Mouse (Mus musculus) C2C12 (cell line): ENCODE results near the gene Limch1. TPM values are rescaled to one million over a fixed set of nuclear protein-coding genes. Genes with fewer than 3 reads are reported as not detected.

Experiments
- H3K27me3 ChIP-seq: one replicate; pipeline ENCODE4 v1.6.1; 2011; ENCODE audit not compliant: control insufficient read depth, insufficient read depth, insufficient read length
- H3K36me3 ChIP-seq: one replicate; pipeline ENCODE4 v1.6.1; 2011; ENCODE audit not compliant: control insufficient read depth, insufficient read depth
- H3K4me3 ChIP-seq: one replicate; pipeline ENCODE4 v1.5.1; 2011; ENCODE audit warnings: mild to moderate bottlenecking, control low read depth; ENCODE audit not compliant: poor library complexity, insufficient read depth, severe bottlenecking
- H3K79me2 ChIP-seq: one replicate; pipeline ENCODE4 v1.6.1; 2011; ENCODE audit not compliant: control insufficient read depth, insufficient read depth
- H3K79me3 ChIP-seq: one replicate; pipeline ENCODE4 v1.6.1; 2011; ENCODE audit warnings: low read depth, control low read depth
- H3ac ChIP-seq: one replicate; pipeline ENCODE3; 2011; ENCODE audit warnings: low read depth; ENCODE audit not compliant: control insufficient read depth, insufficient read length
- CEBPB ChIP-seq: IDR thresholded peaks from one replicate; pipeline ENCODE4 v1.6.1; 2011; ENCODE audit warnings: low read depth, mild to moderate bottlenecking, control low read depth, moderate library complexity
- CTCF ChIP-seq: IDR thresholded peaks from one replicate; pipeline ENCODE4 v1.5.1; 2011; ENCODE audit not compliant: control insufficient read depth, insufficient read depth, insufficient read length
- FOSL1 ChIP-seq: IDR thresholded peaks from one replicate; pipeline ENCODE4 v1.8.0; 2011; ENCODE audit warnings: mild to moderate bottlenecking, low read length; ENCODE audit not compliant: poor library complexity, insufficient read depth, severe bottlenecking
- MAX ChIP-seq: IDR thresholded peaks from one replicate; pipeline ENCODE4 v1.6.1; 2011; ENCODE audit warnings: mild to moderate bottlenecking, control low read depth
- MYOD1 ChIP-seq: IDR thresholded peaks from one replicate; pipeline ENCODE4 v1.6.1; 2011; ENCODE audit warnings: low read depth; ENCODE audit not compliant: control insufficient read depth, insufficient read length
- MYOG ChIP-seq: IDR thresholded peaks from one replicate; pipeline ENCODE4 v1.6.1; 2011; ENCODE audit not compliant: control insufficient read depth, insufficient read length; ENCODE audit errors: extremely low read depth
- USF1 ChIP-seq: IDR thresholded peaks from one replicate; pipeline ENCODE4 v1.6.1; 2011; ENCODE audit warnings: low read depth, mild to moderate bottlenecking, control low read depth, moderate library complexity
- polyA plus RNA-seq: library from polyadenylated mRNA; unstranded; fragments of >200 nt; fragmentation: generic; extraction: Trizol; gene quantifications from one replicate; pipeline ENCODE4 v1.2.1, GENCODE M21; 2012; ENCODE audit warnings: missing spikeins

The Limch1 gene
- polyA plus RNA-seq, 1 experiment: not detected

DNA sequence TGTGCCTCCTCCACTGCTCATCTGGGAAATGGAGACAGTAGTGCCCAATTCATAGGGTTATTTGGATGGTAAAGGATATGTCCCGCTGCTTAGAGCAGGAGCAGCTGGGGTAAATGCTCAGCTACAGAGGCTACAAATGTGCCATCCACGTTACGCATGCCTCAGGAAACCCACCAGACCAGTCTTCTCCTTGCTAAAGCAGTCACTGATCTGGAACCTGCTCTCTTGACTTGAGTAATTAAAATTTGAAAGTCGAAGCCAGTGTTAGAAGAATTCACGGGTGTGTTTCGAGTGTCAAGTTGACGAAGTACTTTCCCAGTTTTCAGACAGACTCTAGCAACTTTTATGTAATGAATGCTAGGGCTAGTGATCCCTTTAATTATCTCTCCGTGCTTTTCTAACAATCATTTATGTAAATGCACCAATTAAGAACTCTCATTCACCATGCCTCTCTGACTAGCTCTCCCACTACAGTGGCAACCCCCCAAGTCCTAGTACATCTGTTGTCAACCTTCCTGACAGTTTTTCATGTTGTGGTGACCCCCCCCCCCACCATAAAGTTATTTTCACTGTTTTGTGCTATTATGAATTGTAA lies 203.6 kb downstream of the Limch1 start:
- no peaks in the 10 kb centered on the region for H3K79me3 ChIP-seq
- no peak for TF ChIP-seq CEBPB
- TF ChIP-seq MAX: no peak
- TF ChIP-seq USF1: no peak
- no peak for TF ChIP-seq CTCF
- no peak for TF ChIP-seq MYOD1
- no peak for TF ChIP-seq MYOG
- no peak for TF ChIP-seq FOSL1
- no peak overlapping the region for H3ac ChIP-seq
- no peaks in the 10 kb centered on the region for H3K27me3 ChIP-seq
- no peak overlapping the region for H3K4me3 ChIP-seq
- H3K79me2 ChIP-seq: no peaks in the 10 kb centered on the region
- H3K36me3 ChIP-seq: no peaks in the 10 kb centered on the region

DNA sequence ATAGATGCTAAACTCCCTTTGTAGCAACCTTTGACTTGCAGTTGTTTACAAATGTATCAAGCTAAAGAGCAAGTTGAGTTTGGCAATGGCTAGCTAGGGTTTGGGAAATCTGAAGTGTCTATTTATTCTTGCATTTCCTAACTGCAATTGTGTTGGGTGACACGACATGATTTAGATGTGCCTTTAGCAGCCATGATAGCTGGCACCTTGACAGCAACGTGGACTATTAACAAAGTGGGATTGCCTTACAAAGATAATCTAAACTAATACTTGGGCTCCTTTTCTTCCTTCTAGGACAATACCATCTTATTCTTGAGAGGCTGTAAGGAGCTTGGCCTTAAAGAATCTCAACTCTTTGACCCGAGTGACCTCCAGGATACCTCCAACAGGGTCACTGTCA lies 207.7 kb downstream of the Limch1 start:
- no peaks in the 10 kb centered on the region for H3K79me3 ChIP-seq
- no peaks in the 10 kb centered on the region for H3K79me2 ChIP-seq
- TF ChIP-seq MYOG (no peak), MYOD1 (no peak), CEBPB (no peak), CTCF (no peak), FOSL1 (no peak), USF1 (no peak), MAX (no peak)
- H3ac ChIP-seq: no peak overlapping the region
- no peaks in the 10 kb centered on the region for H3K36me3 ChIP-seq
- no peak overlapping the region for H3K4me3 ChIP-seq
- no peaks in the 10 kb centered on the region for H3K27me3 ChIP-seq

DNA sequence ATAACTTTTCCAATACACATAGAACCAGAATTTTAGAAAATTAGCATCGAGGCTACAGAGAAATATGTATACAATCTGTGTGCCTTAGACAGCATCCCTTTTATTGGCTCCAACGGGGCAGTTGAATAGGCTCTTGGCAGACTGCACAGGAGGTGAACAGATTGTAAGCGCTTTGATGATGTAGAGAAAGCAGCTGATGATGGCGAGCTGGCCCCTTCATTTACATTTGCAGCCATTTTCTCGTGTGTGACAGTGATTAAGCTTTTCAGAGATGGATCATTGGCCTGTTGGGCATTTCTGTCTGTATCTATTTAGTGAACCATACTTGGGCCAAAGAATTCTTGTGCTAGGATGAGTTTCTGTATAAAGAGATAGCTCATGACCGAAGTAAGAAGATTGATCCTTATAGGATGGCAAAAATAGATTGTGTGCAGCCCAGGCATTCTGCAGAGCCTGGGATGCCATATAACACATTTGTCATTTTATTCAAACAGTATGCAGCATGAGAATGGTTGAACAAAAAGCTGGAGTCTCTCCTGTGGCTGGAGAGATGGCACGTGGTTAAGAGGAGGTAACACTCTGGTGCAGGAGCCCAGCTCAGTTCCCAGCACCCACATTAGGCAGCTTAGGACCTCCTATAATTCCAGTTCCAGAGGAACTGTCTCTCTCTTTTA lies 208.5 kb downstream of the Limch1 start:
- TF ChIP-seq MYOD1: no peak
- no peaks in the 10 kb centered on the region for H3K79me3 ChIP-seq
- no peaks in the 10 kb centered on the region for H3K79me2 ChIP-seq
- no peak overlapping the region for H3ac ChIP-seq
- H3K4me3 ChIP-seq: no peak overlapping the region
- H3K36me3 ChIP-seq: no peaks in the 10 kb centered on the region
- H3K27me3 ChIP-seq: no peaks in the 10 kb centered on the region

DNA sequence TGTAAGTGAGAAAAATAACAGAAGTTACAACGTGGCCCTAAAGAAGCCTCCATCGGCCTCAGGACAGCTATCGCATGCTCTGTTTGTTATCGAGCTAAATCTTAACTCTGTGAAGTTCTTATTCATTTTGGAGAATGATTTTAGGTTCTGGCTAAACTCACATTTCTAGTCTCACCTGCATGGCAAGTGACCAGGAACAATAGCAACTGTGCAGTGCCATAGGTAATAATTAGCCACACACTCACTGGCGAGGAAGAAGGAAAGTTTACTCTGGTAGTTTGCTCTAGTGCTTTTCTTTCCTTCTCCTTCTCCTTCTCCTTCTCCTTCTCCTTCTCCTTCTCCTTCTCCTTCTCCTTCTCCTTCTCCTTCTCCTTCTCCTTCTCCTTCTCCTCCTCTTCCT lies 209.6 kb downstream of the Limch1 start:
- Histone ChIP-seq H3K79me3 (no peaks in the 10 kb centered on the region), H3K79me2 (no peaks in the 10 kb centered on the region), H3K36me3 (no peaks in the 10 kb centered on the region), H3ac (no peak overlapping the region), H3K4me3 (no peak overlapping the region), H3K27me3 (no peaks in the 10 kb centered on the region)
- TF ChIP-seq USF1 (no peak), MYOG (no peak), FOSL1 (no peak), MAX (no peak), CTCF (no peak), MYOD1 (no peak), CEBPB (no peak)

DNA sequence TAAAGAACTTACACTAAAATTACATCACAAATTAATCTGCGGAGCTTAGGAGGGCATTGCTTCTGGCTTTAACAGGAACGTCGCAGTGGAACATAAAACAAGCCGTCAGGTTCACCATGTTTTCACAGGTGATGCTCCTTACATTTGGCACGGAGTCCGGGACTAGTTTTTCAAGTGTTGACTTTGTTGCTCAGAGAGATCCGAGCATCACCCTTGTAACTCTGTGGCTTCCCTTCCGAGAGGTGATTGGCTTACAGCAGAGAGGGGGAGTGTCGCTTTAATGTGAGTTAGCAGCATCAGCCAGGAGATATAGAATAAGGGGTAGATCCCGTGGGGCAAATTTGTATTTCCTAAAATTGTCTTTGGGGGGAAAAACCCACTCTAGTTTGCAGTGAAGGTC lies 212.0 kb downstream of the Limch1 start:
- TF ChIP-seq CEBPB (no peak), MYOD1 (no peak), MYOG (no peak), FOSL1 (no peak), CTCF (no peak), USF1 (no peak), MAX (no peak)
- Histone ChIP-seq H3K79me2 (no peaks in the 10 kb centered on the region), H3K36me3 (no peaks in the 10 kb centered on the region), H3K4me3 (no peak overlapping the region), H3K27me3 (no peaks in the 10 kb centered on the region), H3K79me3 (no peaks in the 10 kb centered on the region), H3ac (no peak overlapping the region)

DNA sequence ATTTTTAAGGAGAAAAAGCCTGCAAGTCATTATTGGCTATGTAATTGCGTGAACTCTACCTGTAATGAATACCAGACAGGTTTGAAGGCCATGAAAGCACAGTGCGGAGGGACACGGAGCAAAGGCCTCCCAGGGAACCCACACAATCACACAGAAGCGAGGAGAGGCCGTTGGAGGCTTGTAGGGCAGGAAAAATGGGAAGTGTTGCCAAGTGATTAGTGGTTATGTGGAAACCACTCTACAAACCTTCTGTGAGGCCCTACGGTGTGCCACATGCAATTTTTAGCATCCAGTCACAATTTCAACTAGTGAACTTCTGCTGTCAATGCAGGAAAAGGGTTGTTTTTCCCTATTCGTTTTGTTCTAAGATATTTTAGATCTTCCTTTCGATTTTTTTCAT lies 212.5 kb downstream of the Limch1 start:
- H3ac ChIP-seq: no peak overlapping the region
- H3K27me3 ChIP-seq: no peaks in the 10 kb centered on the region
- H3K79me2 ChIP-seq: no peaks in the 10 kb centered on the region
- H3K4me3 ChIP-seq: no peak overlapping the region
- H3K36me3 ChIP-seq: no peaks in the 10 kb centered on the region
- TF ChIP-seq CEBPB: no peak
- TF ChIP-seq FOSL1: no peak
- no peak for TF ChIP-seq USF1
- no peak for TF ChIP-seq MYOG
- no peak for TF ChIP-seq MAX
- no peak for TF ChIP-seq CTCF
- TF ChIP-seq MYOD1: no peak
- H3K79me3 ChIP-seq: no peaks in the 10 kb centered on the region
